Mouse (Mus musculus): ENCODE data around the gene Pibf1. TPM values are rescaled to one million over a fixed set of nuclear protein-coding genes. Genes with fewer than 3 reads are reported as not detected.

Pibf1 gene
- total and polyA plus RNA-seq, 3 experiments, result 11.8 to 24.7 (median 13.9) TPM

DNA sequence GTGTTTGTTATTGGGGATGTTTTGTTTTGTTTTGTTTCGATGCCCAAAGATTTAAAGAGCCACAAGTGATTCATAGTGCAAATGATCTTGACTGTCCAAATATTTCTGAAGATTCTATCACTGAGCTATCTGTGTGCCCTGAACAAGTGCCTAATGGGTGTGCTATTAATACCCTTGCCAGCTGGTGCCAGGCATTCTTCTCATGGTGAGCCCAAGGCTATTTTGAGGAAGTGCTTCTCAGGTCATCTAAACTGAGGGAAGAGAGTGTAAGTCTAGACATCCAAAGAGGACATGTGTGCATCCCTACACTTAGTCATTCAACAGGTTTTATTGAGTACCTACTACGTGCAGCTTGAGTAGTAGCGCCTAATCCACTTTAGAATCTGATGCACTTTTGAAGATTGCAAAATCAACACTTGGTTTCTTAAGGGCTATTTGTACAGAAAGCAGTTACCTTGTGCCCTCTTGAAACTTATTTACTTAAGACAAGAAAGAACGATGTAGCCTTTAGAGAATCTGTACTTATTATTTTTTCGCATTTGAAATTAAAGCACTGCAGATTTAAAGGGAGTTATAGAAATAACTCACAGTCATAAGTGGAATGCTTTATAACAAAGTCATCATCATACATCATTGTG lies 91.0 kb downstream of the Pibf1 start:
- Histone ChIP-seq H3K4me3 (replicated peaks in 1 of 3; ENCODE audit: low read depth in 2 of 3, low read length in 2 of 3, poor library complexity in 1 of 3) (no peak overlapping the region), H3K27ac (ENCODE audit: insufficient read depth, low read depth) (no peak overlapping the region), H3K4me2 (ENCODE audit: insufficient read depth, low read depth, poor library complexity, severe bottlenecking) (no peak overlapping the region), H3K36me3 (replicated peaks in 1 of 2; ENCODE audit: control insufficient read depth in 1 of 2, insufficient read depth in 1 of 2, low read length in 1 of 2) (peaks cover 10 to 29% of the 10 kb centered on the region in 2 experiments), H3K27me3 (replicated peaks) (no peaks in the 10 kb centered on the region), H3K4me1 (ENCODE audit: control insufficient read depth in 1 of 2, insufficient read depth in 2 of 2) (no peaks in the 10 kb centered on the region), H3K79me2 (replicated peaks; ENCODE audit: control insufficient read depth, extremely low read depth, insufficient read depth, poor library complexity, severe bottlenecking) (no peaks in the 10 kb centered on the region), H3K9me3 (replicated peaks; ENCODE audit: low read length) (no peaks in the 10 kb centered on the region), H3K9ac (ENCODE audit: insufficient read depth, low read depth) (no peak overlapping the region)
- no peak for TF ChIP-seq TBP (conservative IDR thresholded peaks at IDR 0.05; ENCODE audit: low read depth, low read length)
- no peak for TF ChIP-seq CHD1 (IDR thresholded peaks at IDR 0.05; ENCODE audit: low read depth, low read length)
- dilution Hi-C loops (cut with MboI; ENCODE audit: extremely low pct_ligation_motif_present, extremely low pct_unique_long_range_greater_than_20kb, low sequenced_read_pairs), result no loop called here
- DNase-seq (ENCODE audit: extremely low read depth), result no peak
- in situ Hi-C loops (cut with MboI; ENCODE audit: low pct_ligation_motif_present, low pct_unique_long_range_greater_than_20kb, low sequenced_read_pairs), result no loop called here

DNA sequence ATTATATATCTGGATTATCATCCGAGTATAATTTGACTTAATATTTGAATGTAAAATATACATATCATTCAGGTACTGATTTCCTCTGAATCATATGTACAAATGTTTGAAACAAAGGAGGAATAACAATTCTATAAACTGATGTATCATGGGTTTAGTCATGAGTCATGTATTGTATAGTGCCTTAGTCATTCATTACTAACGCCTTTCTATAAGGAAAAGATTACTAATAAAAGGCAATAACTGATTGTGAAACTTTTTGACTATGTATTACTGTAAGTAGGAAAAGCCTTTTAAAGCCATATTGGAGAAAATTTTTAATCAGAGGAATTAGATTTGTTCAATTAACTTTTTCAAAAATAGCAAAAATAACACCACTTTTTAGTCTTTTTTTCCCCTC lies 106.6 kb downstream of the Pibf1 start:
- no peak for TF ChIP-seq TCF12 (IDR thresholded peaks at IDR 0.05; ENCODE audit: low read depth, low read length)
- no peak for TF ChIP-seq USF1 (IDR thresholded peaks at IDR 0.05; ENCODE audit: low read depth, low read length)
- no peak for TF ChIP-seq SIN3A (IDR thresholded peaks at IDR 0.05; ENCODE audit: low read length)
- no peak for TF ChIP-seq TBP (conservative IDR thresholded peaks at IDR 0.05; ENCODE audit: low read depth, low read length)
- TF ChIP-seq CHD2 (IDR thresholded peaks at IDR 0.05; ENCODE audit: low read length), result no peak
- no peak for TF ChIP-seq ETS1 (conservative IDR thresholded peaks at IDR 0.05; ENCODE audit: low read depth, low read length)
- TF ChIP-seq RCOR1 (conservative IDR thresholded peaks at IDR 0.05; ENCODE audit: low read depth, low read length), result no peak
- TF ChIP-seq HCFC1 (IDR thresholded peaks at IDR 0.05; ENCODE audit: low read depth, low read length), result no peak
- no peak for TF ChIP-seq ZKSCAN1 (IDR thresholded peaks at IDR 0.05; ENCODE audit: borderline replicate concordance, low read depth, low read length)
- TF ChIP-seq ZC3H11A (IDR thresholded peaks at IDR 0.05; ENCODE audit: low read depth, low read length), result no peak
- no peak for TF ChIP-seq USF2 (conservative IDR thresholded peaks at IDR 0.05; ENCODE audit: low read depth, low read length)
- no peak for TF ChIP-seq PAX5 (IDR thresholded peaks at IDR 0.05; ENCODE audit: low read length)
- no peak for TF ChIP-seq MAZ (IDR thresholded peaks at IDR 0.05; ENCODE audit: low read depth, low read length)
- TF ChIP-seq UBTF (IDR thresholded peaks at IDR 0.05; ENCODE audit: low read depth, low read length), result no peak
- TF ChIP-seq CHD1 (IDR thresholded peaks at IDR 0.05; ENCODE audit: low read depth, low read length), result no peak
- no peak for TF ChIP-seq E2F4 (IDR thresholded peaks at IDR 0.05; ENCODE audit: insufficient replicate concordance, low read depth, low read length)
- Histone ChIP-seq H3K36me3 (replicated peaks in 1 of 2; ENCODE audit: control insufficient read depth in 1 of 2, insufficient read depth in 1 of 2, low read length in 1 of 2) (peaks cover 7 to 43% of the 10 kb centered on the region in 2 experiments), H3K79me2 (replicated peaks; ENCODE audit: control insufficient read depth, extremely low read depth, insufficient read depth, poor library complexity, severe bottlenecking) (no peaks in the 10 kb centered on the region), H3K4me3 (replicated peaks in 1 of 3; ENCODE audit: low read depth in 2 of 3, low read length in 2 of 3, poor library complexity in 1 of 3) (no peak overlapping the region), H3K4me1 (ENCODE audit: control insufficient read depth in 1 of 2, insufficient read depth in 2 of 2) (no peaks in the 10 kb centered on the region), H3K27ac (ENCODE audit: insufficient read depth, low read depth) (no peak overlapping the region), H3K9me3 (replicated peaks; ENCODE audit: low read length) (no peaks in the 10 kb centered on the region), H3K27me3 (replicated peaks) (no peaks in the 10 kb centered on the region), H3K4me2 (ENCODE audit: insufficient read depth, low read depth, poor library complexity, severe bottlenecking) (no peak overlapping the region), H3K9ac (ENCODE audit: insufficient read depth, low read depth) (no peak overlapping the region)
- dilution Hi-C loops (cut with MboI; ENCODE audit: extremely low pct_ligation_motif_present, extremely low pct_unique_long_range_greater_than_20kb, low sequenced_read_pairs) (no loop called here), in situ Hi-C loops (cut with MboI; ENCODE audit: low pct_ligation_motif_present, low pct_unique_long_range_greater_than_20kb, low sequenced_read_pairs) (no loop called here)
- no peak for DNase-seq (ENCODE audit: extremely low read depth)

Data from CH12.LX (cell line).